Mouse (Mus musculus) urinary bladder, adult 2 months (tissue): ENCODE data around the gene Marveld2. TPM values are rescaled to one million over a fixed set of nuclear protein-coding genes. Genes with fewer than 3 reads are reported as not detected.
A peak's percentile ranks its signal among the peaks of the same experiment; 100 is the strongest.

Experiments
- DNase-seq: peaks from one replicate; pipeline ENCODE4 v3.0.0; 2022; ENCODE audit warnings: low spot score
- polyA plus RNA-seq: library from polyadenylated mRNA; depleted of rRNA; stranded (reverse); fragments of >200 nt; gene quantifications from 2 replicates; pipeline ENCODE4 v1.2.3, GENCODE M21; 2012

Marveld2 gene
- polyA plus RNA-seq, 1 experiment = 14.9 TPM

DNA sequence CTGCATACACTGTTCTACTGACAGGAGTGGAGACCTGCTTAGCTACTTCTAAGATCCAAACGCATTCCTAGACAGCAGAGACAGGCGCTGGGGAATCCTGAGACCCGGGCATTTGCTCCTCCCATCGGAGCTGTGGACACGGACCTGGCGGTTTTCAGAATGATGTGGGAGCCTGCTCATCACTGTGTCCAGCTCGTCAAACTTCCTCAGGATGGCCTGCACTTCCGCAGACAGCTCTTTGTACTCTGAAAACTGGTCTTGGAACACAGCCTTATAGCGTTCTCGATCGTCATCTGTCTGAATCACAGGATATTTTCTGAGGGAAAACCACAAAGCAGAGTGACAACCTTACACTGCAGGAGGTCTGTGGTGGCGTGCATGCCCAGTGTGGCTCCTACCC lies 16.5 kb downstream of the Marveld2 start:
- no peak for DNase-seq

DNA sequence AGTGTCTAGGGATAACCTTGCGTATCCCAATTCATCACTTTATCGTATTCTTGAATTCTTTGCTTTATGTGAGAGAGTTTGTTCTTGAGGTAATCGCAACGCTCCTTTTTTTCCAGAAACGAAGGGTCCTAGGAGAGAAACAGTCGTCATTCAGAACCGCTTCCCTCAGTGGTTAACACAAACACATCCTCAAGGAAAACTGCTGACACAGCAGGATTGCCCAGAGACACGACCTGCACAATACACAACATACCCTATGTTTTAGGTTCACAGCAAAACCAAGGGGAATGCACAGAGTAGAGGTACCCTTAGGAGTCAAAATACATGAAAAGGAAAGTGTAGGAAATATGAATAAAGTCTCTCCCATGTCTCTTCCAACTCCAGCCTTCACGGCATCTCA lies 19.5 kb downstream of the Marveld2 start:
- DNase-seq = no peak

DNA sequence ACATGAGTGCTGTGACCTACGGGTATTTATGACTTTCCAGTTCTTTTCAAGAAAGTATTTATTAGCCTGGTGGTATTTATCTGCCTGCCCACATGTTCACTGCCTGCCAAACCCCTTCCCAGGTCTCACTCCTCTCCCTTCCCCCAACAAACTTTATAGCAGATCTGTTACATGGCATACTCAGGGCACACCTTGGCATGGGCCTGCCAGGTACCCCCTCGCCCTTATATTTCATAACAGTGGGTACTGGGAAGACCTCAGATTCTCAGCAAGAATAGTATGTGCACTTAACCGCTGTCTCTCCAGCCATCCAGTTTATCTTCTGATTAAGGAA lies 21.3 kb downstream of the Marveld2 start:
- DNase-seq = no peak

DNA sequence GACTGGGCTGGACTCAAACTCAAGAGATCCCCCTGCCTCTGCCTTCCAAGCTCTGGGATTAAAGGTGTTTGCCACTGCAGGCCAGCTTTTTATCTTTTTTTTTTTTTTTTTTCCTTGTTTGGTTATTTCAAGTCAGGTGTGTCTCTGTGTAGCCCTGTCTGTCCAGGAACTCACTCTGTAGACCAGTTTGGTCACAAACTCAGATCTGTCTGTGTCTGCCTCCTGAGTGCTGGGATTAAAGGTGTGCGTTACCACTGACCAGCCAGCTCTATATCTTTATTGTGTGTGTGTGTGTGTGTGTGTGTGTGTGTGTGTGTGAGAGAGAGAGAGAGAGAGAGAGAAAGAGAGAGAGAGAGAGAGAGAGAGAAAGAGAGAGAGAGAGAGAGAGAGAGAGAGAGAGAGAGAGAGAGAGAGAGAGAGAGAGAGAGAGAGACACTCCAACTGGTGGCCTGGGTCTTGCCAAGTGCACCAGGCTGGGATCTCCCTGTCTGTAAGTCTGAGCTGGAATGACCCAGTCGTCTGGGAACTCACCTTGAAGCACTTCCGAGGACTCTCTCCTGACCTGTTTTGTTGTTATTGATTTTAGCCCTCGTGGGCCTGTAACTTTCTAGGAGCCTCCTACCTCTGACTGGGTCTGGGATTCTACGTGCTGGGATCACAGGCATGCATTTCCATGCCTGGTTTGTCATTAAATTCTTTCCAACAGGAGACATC lies 21.8 kb downstream of the Marveld2 start:
- DNase-seq = no peak

DNA sequence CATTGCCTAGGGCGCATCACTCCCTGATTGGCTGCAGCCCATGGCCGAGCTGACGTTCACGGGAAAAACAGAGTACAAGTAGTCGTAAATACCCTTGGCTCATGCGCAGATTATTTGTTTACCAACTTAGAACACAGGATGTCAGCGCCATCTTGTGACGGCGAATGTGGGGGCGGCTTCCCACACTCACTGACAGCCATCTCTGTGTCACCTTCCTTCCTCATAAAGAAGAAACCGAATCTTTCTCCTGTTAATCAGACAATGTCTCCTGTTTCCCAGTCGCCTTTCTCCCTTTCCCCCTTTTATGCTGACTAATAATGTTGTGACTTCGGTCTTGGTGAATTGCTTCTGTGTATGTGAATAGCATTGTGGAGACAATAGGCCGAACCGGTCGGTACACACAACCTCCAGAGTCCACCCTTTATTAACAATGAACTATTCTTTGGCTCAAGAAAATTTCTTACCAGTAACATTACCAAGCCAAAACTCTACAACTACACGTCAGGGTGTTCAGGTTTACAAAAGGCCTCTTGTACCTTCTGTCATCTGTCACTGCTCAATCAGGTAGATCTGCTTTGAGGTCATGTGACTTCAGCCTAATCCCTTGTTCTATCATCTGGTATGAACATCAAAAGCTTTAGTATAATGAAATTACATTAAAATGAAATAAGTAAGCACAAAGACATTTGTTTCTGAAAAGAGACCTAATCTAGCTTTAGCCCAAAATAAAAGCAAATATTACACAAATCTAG lies 22.6 kb downstream of the Marveld2 start:
- no peak for DNase-seq

DNA sequence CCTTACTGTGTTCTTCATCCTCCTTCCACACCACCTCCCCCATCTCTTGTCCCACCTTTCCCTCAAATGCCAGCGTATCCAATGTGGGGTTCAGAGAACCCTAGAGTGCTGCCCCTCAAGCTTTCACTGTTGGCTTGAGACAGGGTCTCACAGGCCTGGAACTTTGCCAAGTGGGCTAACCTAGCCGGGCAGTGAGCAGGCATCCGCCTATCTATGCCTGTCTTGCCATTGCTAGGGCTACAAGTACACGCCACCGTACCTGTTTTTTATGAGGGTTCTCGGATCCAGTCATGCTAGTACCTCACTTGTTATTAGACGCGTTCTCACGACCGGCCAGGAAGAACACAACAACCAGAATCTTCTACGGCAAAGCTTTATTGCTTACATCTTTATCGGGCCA lies 28.1 kb downstream of the Marveld2 start:
- DNase-seq = no peak

DNA sequence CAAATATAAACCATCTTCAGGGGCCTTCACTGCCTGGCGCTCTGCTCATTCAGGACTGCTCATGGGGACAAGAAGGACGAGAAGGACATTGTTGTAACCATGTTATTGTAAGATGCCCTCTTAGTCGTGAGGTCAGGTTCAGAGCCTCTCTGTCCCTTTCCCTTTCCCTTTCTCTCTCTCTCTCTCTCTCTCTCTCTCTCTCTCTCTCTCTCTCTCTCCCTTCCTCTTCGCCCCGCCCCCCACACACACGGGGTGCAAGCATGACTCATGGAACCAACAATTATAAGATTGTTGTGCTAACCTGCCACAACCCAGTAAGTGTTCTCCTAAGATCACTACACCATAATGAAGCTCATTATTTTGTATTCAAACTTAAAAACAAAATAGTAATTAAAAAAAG lies 34.6 kb downstream of the Marveld2 start:
- no peak for DNase-seq

DNA sequence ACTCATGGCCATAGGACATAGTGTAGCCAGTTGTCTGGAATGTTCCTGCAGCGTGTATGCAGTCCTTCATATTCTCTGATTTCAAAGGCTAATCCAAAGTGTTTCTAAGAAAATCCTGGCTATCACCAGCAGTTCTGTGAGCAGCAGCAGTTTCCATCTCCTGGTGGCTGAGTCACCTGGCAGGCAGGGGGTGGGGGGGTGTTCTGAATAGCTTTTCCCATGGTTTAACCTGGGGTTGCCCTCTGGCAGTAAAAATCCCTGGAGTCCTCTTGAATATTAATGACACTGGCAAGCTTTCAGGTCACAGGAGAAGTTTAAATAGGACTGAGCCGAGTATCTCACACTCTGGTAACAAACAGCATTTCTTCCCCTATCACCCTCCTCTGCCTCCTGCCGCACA lies 35.1 kb downstream of the Marveld2 start:
- no peak for DNase-seq

DNA sequence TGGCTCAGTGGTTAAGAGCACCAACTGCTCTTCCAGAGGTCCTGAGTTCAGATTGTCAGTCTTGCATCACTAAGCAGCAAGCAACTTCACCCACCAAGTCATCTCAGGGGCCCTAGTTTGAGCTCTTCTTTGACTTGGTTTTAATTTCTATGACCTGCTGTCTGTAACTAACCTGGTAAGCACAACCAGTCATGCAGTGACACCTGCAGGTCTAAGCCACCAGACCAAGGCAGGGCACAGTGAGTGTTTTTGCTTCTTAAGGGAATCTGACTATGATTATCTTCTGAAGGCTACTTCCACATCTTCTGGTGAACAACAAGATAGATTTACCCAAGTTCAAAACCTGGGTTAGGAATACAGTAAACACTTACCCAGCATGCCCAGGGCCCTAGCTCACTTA lies 36.8 kb downstream of the Marveld2 start:
- DNase-seq = no peak

DNA sequence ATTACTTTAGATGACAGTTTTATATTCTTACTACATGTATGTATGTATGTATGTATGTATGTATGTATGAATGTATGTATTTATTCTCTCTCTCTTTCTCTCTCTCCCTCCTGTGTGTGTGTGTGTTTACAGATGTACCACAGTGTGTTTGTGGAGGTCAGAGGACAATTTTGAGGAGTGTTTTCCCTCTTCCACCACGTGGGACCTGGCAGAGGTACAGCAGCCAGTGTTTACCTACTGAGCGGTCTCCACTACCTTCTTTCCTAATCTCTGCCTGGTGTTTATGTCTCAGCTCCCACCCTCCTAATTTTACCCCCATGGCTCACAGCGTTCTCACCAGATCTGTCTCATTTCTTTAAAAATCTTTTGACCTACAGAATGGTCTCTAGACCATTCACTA lies 37.6 kb downstream of the Marveld2 start:
- DNase-seq = no peak

DNA sequence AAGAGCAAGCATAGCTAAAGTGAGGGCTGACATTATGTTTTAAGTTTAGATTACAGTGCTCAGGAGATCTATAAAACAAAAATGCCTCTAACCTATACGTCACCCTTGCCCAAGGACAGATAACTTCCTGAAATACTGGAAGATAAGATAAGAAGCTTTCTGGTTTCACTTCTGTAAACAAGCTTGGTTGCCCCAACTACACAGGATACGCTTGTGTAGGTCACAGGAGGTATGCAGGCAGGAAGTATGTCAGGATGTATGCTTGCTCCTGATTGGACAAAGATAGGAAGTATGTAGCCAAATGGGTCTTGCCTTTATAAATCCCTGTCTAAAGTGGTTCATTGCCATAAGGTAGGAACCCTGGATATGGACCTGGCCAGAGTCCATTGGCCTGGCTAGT lies 40.8 kb downstream of the Marveld2 start:
- DNase-seq = no peak

DNA sequence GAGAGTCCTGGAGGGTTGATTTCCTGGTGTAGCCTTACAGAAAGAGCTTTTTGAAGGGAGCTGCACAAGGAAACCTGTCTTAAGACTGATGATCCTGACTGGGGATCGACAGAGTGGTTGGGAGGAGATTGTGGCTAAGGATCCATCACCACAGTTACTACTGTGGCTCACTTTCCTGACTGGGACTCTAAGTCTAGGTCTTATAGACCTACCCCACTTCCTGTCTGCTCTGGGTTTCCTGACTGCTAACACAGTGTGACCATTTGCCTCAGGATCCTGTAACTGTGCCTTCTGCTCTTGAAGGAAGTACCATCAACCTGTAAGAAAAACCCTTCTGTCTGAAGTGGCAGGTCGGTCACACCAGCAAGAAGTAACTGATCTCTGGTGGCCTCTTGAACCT lies 46.1 kb downstream of the Marveld2 start:
- no peak for DNase-seq

DNA sequence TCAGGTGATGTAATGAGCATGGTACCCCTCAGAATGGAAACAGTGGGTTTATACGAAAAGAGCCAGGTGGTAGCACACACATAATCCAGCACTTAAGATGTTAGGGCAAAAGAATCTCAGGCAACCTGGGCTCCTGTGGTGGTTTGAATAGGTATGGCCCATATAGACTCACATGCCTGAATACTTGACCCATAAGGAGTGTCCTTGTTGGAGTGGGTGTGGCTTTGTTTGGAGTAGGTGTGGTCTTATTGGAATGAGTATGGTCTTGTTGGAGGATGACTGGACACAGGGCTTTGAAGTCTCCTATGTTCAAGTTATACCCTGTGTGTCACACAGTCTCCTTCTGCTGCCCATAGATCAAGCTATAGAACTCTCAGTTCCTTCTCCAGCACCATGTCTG lies 48.4 kb downstream of the Marveld2 start:
- DNase-seq = no peak

DNA sequence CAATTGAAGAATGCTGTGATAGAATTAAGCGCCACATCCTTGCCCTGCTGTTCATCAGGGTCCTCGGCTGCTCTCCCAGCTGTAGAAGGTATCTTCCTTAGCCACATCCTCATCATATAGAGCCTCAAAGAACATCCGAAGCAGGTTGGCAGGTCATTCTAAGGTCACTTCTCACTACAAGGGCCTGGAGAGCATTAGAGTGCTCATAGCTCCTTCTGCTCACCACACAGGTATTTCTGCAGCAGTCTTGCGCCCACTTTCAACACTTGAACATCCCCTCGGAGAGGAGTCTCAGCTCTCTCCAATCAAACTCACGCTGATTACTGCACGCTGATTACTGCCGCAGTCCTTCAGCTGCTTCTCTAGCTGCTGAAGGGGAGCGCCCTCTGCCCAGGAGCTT lies 57.3 kb downstream of the Marveld2 start:
- no peak for DNase-seq

DNA sequence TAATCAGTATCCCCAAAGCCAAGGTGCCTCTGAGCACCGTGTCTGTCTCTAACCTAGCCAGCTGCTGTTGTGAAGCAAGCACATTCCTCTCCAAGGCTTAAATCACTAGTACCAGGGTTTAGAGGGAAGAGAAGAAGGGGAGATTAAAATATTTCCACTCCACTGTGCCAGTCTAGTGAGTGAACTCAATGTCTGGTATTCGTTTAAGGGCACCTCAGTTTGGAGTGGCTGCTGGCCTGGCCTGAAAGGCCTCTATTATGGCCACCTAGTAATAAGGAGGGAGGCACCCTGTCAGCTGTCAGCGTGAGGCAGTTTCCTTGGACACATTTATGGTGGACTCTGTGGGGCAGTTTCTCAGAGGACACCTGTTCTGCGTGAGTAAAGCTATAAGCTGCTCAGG lies 59.8 kb downstream of the Marveld2 start:
- DNase-seq = no peak

DNA sequence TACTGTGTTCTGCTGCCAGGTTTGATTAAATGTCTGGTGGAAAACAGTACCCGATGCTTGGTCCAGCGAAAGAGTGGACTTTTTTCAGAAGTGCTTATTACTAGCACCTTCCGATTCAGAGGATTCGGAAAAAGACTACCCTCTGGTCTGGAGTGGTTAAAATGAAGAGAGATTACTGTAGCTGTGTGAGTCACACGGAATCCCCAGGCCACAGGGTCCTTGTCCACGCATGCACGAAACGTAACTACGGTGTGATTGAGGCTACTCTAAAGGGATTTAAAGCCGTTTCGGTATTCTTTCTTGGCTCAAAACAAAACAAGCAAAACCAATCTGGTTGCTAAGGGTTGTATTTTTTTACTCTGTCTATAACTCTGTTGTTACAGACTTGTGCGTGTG lies 63.7 kb downstream of the Marveld2 start:
- DNase-seq = no peak

DNA sequence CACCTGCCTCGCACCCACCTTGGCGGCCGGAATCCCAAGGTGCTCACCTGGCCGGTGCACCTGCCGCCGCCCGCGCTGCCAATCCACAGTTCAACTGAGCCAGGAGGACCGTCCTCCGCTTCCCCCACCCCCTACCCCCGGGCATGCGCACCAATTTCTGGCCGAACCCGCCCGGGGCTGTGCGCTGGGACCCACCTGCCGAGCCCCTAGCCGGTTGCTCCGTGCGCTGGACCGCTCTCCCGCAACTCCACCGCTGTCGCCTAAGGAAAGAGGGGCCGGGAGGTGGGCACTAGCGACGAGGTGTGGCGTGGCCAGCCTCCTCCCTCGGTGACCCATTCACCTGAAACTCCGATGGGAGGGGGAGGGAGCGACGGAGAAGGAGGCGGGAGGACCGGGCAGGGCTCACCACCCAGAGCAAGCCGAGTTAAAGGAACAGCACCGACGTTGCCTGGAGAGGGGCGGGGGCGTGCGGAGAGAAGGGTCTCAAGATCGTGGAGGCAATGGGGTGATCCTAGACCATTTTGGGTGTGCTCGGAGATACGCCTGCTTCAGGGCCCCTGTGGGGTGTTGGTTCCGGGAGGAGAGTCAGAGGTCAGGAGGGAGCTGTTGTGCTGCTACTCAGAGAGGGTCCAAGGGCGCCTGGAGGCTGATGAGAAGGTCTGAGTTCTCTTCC lies 64.3 kb downstream of the Marveld2 start, which contains the start of gene Ocln:
Ocln (minus strand) TSS at position 350 of the 673 bp plus-strand sequence.
- peak; percentile 57 for DNase-seq

DNA sequence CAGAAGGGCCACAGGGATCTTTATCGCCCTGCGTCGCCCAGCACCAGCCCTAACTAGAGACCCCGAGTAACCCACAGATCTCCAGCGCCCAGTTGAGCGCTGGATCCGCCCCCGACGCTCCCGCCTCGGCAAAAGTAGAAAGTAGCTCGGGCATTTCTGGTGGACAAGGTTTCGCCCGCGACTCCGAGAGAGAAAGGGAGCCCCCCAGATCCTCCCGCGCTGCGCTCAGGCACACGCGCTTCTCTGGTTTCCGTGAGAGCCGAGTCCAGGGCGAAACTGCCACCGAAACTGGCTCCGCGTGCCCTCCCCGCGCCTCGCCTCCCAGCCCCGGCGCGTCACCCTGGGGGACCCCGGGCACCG lies 64.8 kb downstream of the Marveld2 start:
- DNase-seq = peak; percentile 22

DNA sequence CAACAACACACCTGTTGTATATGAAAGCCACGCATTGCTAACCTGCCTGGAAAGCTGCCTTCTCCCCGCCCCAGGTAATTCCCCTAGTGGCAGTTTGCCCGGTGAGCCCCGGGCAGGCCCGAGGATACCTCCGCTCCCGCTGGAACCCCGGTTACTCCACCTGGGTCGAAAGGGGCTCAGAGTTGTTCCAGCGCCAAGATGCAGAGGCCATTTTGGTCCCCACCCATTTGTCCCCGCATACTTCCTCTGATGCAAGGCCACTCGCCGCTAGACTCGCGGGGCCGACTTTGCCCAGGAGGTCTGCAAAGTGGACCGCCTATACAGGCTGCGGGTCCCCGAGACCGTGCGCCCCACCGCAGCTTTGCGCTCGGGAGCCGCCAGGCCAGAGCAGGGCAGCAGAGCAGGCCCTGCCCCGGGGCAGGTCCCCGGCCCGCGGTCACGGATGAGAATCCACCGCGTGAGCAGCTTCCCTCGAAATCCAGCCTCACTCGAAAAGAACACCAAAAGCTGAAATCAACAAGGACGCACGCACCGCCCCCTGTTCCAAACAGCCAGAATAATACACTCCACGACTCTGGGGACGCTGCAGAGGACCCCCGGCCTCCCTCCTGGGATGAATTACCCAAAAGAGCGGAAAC lies 65.3 kb downstream of the Marveld2 start:
- peak; percentile 29 for DNase-seq

DNA sequence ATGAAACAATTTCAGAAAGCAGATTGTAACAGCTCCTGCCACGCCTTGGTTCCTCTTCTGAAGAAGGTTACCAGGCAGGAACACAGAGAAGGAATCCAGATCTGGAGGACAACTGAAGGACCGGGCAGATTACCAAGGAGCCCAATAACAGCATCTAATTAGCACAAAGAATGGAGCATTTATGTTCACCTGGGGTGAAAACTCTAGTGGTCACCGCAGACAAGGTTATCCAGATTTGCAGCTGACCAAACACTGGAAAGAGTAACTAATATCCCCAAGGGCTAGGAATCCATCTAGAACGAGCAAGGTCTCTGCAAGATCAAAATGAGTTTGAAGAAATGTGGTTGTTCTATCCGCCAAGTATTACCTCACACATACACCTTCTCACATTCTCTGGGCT lies 69.5 kb downstream of the Marveld2 start:
- DNase-seq = no peak
